Mouse (Mus musculus): ENCODE measurements at regions not wholly inside any gene's neighbourhood (a gene's known extent, or its start where the extent isn't known, plus 50 kb on each side); places are given as distances from the start of the nearest gene placed in this dataset.

GRCm38 (mm10) chr12:20614766-20615165 is 375.5 kb upstream of the Asap2 start:
- peak; percentile 65 to 81 for DNase-seq (ENCODE audit: low spot score in 2 of 2)
